Mouse (Mus musculus) myocyte (in vitro differentiated cells): ENCODE results near the gene Zfp598.

ENCODE experiments used
- E2F4 ChIP-seq: IDR thresholded peaks from one replicate; pipeline ENCODE4 v1.6.1; 2011; ENCODE audit warnings: mild to moderate bottlenecking, control low read depth, moderate library complexity; ENCODE audit not compliant: insufficient read depth
- MAX ChIP-seq: IDR thresholded peaks from one replicate; pipeline ENCODE4 v1.6.1; 2011; ENCODE audit warnings: low read depth, mild to moderate bottlenecking, control low read depth
- MYOD1 ChIP-seq, 3 experiments: IDR thresholded peaks; one replicate each; pipeline ENCODE4 v1.6.1; 2011; ENCODE audit warnings: control low read depth in 2 of 3, low read depth in 2 of 3, mild to moderate bottlenecking in 2 of 3, moderate library complexity in 1 of 3; ENCODE audit not compliant: insufficient read length in 2 of 3, control insufficient read depth in 1 of 3
- POLR2A ChIP-seq: IDR thresholded peaks from one replicate; pipeline ENCODE4 v1.6.1; 2011; ENCODE audit warnings: low read depth, mild to moderate bottlenecking, control low read depth, moderate library complexity; ENCODE audit not compliant: insufficient read length
- POLR2AphosphoS2 ChIP-seq: IDR thresholded peaks from one replicate; pipeline ENCODE4 v1.6.1; 2011; ENCODE audit warnings: low read depth, control low read depth; ENCODE audit not compliant: insufficient read length
- REST ChIP-seq: IDR thresholded peaks from one replicate; pipeline ENCODE4 v1.6.1; 2011; ENCODE audit warnings: mild to moderate bottlenecking, control low read depth, moderate library complexity; ENCODE audit not compliant: insufficient read depth, insufficient read length
- SRF ChIP-seq: IDR thresholded peaks from one replicate; pipeline ENCODE4 v1.6.1; 2011; ENCODE audit warnings: low read depth; ENCODE audit not compliant: control insufficient read depth, insufficient read length
- TCF12 ChIP-seq: IDR thresholded peaks from one replicate; pipeline ENCODE4 v1.6.1; 2011; ENCODE audit warnings: mild to moderate bottlenecking, control low read depth; ENCODE audit not compliant: poor library complexity, insufficient read depth, severe bottlenecking
- USF1 ChIP-seq: IDR thresholded peaks from one replicate; pipeline ENCODE4 v1.6.1; 2011; ENCODE audit warnings: low read depth, mild to moderate bottlenecking, control low read depth, moderate library complexity

DNA sequence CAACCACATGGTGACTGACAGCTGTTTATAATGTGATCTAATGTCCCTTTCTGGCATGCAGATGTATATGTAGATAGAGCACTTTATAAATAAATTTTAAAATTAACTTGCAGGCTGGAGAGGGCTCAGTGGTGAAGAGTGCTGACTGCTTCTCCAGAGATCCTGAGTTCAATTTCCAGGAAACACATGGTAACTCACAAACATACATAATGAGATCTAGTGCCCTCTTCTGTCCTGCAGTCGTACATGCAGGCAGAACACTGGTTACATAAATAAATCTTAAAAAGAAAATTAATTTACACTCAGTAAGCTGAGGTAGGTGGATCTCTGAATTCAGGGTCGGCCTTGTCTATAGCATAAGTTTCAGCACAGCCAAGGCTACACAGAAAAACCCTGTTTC, 39.2 kb downstream of the Zfp598 start:
- TF ChIP-seq POLR2AphosphoS2 (no peak), POLR2A (no peak), E2F4 (no peak), REST (no peak), MYOD1 (IDR thresholded peaks at IDR 0.05; ENCODE audit: control insufficient read depth in 1 of 3, insufficient read length in 2 of 3, low read depth in 2 of 3) (no peak), USF1 (no peak), TCF12 (no peak), MAX (no peak), SRF (no peak)
